Mouse (Mus musculus): ENCODE measurements around the gene March6. TPM values are rescaled to one million over a fixed set of nuclear protein-coding genes. Genes with fewer than 3 reads are reported as not detected.

March6 gene
- polyA plus RNA-seq, 1 experiment from 2014 or later, result 21.7 TPM

Other genes starting within 250 kb of the March6 start
- gene Ankrd33b, start 163.3 kb downstream of the March6 start, polyA plus RNA-seq (2015; fragmentation: Nextera tagmentation; extraction: Ambion mirVana), result 0.07 and 0.76 TPM in 2 replicates
- 1.7 and 1.9 TPM in 2 replicates for gene Ropn1l, start 77.3 kb downstream of the March6 start, polyA plus RNA-seq (2015; fragmentation: Nextera tagmentation; extraction: Ambion mirVana)
- gene Cmbl, start 34.3 kb upstream of the March6 start, polyA plus RNA-seq (2015; fragmentation: Nextera tagmentation; extraction: Ambion mirVana), result 60.9 and 74.5 TPM in 2 replicates
- gene Cct5, start 70.8 kb upstream of the March6 start, polyA plus RNA-seq (2015; fragmentation: Nextera tagmentation; extraction: Ambion mirVana), result 415 and 467 TPM in 2 replicates
- 15.7 and 15.8 TPM in 2 replicates for gene Fam173b, start 70.8 kb upstream of the March6 start, polyA plus RNA-seq (2015; fragmentation: Nextera tagmentation; extraction: Ambion mirVana)